Mouse (Mus musculus) CD4-positive, CD25-positive, alpha-beta regulatory T cell, adult 2 months (primary cell): ENCODE measurements around the gene Gch1.

Source experiments
- DNase-seq: peaks from one replicate; pipeline ENCODE4 v3.0.0-alpha.2; 2012; ENCODE audit warnings: low read depth, low spot score

Gene Gch1

GRCm38 (mm10) chr14:47188848-47189634 is at the start of gene Gch1:
Gene Gch1, minus strand, starts transcription at chr14:47189413.
- peak; percentile 88 for DNase-seq

- no peak for DNase-seq
Observed at GRCm38 (mm10) chr14:47237286-47237685, 48.1 kb upstream of the Gch1 start.

GRCm38 (mm10) chr14:47236491-47236890 is 47.3 kb upstream of the Gch1 start:
- no peak for DNase-seq

GRCm38 (mm10) chr14:47234526-47235250 is 45.5 kb upstream of the Gch1 start:
- DNase-seq = no peak

GRCm38 (mm10) chr14:47234032-47234431 is 44.8 kb upstream of the Gch1 start:
- DNase-seq = no peak

- no peak for DNase-seq
Observed at GRCm38 (mm10) chr14:47233602-47234001, 44.4 kb upstream of the Gch1 start.

- no peak for DNase-seq
Observed at GRCm38 (mm10) chr14:47229796-47230376, 40.7 kb upstream of the Gch1 start.

- no peak for DNase-seq
Observed at GRCm38 (mm10) chr14:47225931-47226330, 36.7 kb upstream of the Gch1 start.

- peak; percentile 52 for DNase-seq
Observed at GRCm38 (mm10) chr14:47224476-47225325, 35.5 kb upstream of the Gch1 start.

GRCm38 (mm10) chr14:47222631-47223450 is 33.6 kb upstream of the Gch1 start:
- DNase-seq = peak; percentile 26

- DNase-seq = no peak
Observed at GRCm38 (mm10) chr14:47221567-47221966, 32.4 kb upstream of the Gch1 start.

- DNase-seq = no peak
Observed at GRCm38 (mm10) chr14:47220231-47221025, 31.2 kb upstream of the Gch1 start.

- DNase-seq = no peak
Observed at GRCm38 (mm10) chr14:47218766-47219606, 29.8 kb upstream of the Gch1 start.

- no peak for DNase-seq
Observed at GRCm38 (mm10) chr14:47216541-47216940, 27.3 kb upstream of the Gch1 start.

- no peak for DNase-seq
Observed at GRCm38 (mm10) chr14:47214367-47214766, 25.2 kb upstream of the Gch1 start.

- DNase-seq = no peak
Observed at GRCm38 (mm10) chr14:47213305-47213704, 24.1 kb upstream of the Gch1 start.

GRCm38 (mm10) chr14:47209669-47210164 is 20.5 kb upstream of the Gch1 start:
- no peak for DNase-seq

GRCm38 (mm10) chr14:47208564-47209493 is 19.6 kb upstream of the Gch1 start:
- DNase-seq = no peak
